Mouse (Mus musculus) retina, postnatal 7 days (tissue): ENCODE results near the gene Gm45015.
"Not testable (repeated sequence)": the region's sequence is repeated elsewhere in the genome, so short reads cannot be mapped to it uniquely, and the experiment has no call there.

Source experiments
- DNase-seq: peaks from one replicate; pipeline ENCODE4 v3.0.0-alpha.2; 2012; ENCODE audit warnings: low read depth, low spot score

Gene Gm45015

DNA sequence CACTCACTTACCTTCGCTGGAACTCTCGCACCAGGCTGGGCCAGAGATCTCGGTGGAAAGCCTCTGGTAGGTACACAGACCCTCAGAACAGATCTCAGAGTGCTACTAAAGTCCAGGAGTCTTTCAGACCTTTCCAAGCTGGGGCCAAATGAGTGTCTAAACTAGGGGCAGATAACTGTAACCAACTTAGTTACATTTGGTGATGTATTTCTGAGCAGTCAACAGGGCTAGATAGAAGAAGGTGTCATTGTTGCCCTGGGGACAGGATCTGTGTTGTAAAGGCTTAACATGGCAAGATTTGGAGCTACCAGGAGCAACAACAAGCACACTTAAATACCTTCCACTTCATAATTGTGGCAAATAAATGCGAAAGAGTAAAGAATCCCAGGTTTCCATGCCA lies at the start of gene Gm45015:
Gene Gm45015 (minus strand): TSS at position 101 of the 400 bp plus-strand sequence.
- no peak for DNase-seq

DNA sequence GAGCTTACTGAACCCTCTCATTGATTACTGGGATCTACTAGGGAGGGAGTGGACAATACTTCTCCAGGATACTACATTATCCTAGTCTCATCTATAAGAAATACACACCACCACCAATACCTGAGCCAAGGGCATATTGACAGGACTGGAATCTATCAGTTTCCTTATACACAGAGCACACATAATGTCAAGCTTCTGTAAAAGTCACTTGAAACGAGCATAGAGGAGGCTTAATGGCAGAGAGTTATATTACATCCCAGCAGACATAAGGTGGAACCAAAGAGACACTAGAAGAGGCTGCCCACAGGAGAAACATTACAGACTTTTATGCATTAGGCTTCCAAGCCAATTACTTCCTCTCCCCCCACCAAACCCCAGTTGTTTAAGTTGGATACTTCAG lies 48.3 kb upstream of the Gm45015 start:
- DNase-seq, result no peak

DNA sequence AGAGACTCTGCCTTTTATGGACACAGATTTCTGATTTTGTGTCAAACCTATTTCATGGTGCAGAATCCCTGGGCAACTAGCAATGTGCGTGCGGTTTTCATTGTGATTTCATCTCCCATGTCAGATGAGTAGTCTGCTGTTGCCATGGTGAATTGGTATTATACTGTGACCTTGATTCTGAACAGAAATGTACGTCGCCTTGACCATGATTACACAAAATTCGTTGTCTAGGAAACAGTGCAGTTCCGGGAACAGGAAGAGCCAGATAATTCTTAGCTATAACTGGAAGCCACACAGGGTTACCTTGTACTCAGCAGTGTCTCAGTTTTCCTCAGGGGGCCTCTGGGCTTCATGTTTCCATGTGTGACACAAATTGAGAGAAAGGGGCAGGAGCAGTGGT lies 47.8 kb upstream of the Gm45015 start:
- no peak for DNase-seq

DNA sequence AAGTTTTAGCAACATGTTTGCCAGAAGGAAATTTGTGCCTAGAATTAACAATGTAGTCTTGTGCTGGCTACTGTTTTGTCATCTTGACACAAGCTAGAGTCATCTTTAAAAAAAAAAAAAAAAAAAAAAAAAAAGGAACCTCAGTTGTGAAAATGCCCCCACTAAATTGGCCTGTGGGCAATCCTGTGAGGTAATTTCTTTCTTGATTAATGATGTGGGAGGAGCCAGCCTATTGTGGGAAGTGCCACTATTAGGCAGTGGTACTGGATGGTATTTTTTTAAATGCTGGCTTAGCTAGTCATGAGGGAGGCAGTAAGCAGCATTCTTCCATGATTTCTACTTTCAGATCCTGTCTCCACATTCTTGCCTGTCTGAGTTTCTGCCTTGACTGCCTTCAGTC lies 26.7 kb upstream of the Gm45015 start:
- DNase-seq, result no peak

DNA sequence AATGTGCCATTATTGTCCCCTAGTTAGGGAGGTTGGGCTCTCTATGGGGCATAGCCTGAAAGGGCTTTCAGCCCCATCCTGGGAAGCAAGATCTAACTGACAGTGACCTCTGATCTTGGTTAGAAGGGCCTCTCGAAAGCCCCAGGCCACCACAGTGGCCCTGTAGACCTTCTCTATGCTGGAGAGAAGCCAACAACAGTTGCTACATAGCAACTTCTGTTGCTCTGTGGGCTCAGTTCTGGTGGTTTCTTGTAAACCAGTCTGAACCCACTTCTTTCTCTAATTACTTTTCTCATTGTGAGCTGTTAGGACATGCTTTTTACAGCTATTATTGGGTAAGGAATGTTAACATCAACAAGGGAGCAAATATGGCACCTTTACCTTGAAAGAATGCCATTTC lies 20.1 kb upstream of the Gm45015 start:
- no peak for DNase-seq

DNA sequence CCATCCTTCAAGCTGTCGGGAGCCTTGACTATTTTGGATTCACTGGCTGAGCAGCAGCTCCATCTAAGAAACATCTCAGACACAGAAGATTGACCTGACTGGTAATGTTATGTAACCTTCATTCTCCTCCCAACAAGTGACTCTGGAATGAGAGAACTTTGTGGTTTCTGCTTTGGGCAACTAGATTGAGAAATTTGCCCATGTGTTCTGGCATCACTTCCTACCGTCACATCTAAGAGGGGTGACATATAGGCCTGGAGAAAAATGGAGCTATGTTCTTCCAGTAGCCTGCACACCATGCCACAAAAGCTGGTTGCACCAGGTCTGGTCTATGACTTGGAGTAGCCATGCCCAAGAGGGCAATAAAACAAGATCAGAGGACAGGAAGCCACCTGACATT lies 19.5 kb upstream of the Gm45015 start:
- DNase-seq, result no peak

DNA sequence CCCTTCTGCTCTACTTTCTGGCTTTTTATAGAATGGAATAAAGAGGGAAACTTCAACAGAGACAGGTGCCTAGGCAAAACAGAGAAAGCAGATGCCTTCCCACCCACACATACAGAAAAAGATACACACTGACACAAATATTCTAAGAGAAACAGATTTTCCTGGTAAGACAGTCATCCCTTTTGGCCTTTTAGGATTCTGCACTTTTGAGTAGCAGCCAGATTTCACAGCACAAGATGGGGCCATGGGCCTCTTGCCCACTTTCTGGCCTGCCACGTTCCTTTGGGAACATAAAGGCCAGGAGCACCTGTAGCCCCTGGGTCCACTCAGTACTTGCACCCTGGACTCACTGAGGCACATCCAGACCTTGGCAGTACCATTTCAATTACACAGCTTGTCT lies 7.7 kb upstream of the Gm45015 start:
- DNase-seq, result no peak

DNA sequence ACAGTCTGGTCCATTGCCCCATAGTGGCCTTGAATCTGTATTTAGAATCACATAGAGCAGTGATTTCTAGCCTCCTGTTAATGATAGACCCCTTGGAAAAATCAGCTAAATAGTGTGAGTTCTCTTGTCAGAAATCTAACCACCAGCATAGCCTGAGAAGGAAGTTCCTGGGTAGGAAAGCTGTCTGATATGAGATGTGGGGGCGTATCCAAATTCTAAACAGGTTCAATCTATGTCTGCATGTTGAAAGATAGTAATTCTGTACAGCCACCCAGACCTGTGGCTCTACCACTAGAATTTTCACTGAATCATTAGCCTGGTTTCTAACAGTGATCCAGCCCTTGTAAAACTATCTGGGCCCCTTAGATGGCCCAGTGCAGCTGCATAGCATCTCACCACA lies 7.2 kb upstream of the Gm45015 start:
- no peak for DNase-seq

DNA sequence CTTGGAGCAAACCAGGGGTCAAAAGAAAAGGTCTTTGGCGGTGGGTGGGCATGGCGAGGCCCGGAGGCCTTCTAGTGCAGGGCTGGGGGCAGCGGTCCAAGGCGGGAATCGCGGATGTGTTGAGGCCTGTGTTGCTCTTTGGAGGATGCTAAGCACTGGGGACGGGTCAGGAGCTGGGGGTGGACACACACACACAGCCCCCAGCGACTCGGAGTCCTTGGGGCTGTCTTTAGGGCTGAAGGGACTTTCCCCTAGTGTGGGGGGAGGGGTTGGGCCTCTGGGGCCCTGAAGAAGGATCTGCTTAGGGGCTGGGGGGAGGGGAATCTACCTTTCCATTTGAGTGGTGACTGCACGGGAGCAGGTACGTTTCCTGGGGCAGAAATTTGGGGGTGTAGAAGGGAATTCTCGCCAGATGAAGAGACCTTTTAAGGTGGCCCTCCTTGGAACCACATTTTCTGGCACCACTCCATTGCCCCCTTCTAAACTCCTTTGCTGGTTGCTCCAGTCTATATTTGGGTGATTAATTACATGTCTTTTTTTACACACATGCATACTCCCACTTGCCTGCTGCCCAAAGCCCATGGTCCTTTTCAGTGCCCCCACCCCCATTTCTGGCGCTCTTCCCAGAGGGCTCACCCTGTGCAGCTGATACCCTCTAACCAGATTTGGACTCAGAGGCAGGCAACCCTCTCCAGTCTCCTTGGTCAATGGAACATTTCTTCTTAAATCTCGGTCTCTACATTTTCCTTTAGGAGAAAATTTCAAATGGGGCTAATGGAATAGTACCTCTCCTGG lies 6.5 kb upstream of the Gm45015 start:
- DNase-seq, result no peak

DNA sequence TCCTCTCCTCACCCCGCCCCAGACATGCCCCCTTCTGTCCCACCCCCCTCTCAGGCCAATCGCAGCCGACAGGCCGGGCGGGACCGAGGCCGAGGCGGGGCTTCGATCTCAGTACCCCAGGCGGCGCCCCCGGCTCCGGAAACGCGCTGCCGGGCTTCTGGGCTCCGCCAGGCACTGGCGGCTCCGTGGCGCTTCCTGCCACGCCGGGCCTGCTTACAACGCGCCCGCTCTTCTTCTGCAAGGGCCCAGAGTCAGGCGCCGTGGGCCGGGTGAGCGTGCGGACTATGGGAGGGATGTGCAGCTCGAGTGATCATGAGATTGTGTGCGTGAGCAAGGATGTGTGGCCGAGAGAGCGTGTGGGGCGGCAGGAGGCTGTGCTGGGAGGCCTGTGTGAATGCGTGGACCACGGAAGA lies 5.8 kb upstream of the Gm45015 start, which contains the start of gene Zfp275:
Gene Zfp275 (plus strand): TSS at position 139 of the 413 bp plus-strand sequence.
- DNase-seq, result no peak

DNA sequence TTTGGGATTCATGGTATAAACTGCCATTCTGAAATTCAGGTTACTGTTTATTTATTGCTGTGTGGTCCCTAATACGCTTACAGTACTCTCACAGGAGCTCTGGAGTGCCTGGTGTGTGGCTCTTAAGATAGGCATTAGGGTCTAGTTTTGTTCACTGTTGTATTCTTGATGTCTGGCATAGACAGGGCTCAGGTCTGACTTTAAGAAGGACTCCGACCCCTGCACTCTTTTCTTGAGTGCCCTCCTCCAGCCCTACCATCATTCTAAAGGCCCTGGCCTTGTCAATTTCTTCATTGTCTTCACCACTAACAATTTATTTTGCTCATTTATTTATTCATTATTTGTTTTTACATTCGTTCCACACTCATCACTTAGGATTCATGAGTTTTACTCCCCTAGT lies 5.4 kb upstream of the Gm45015 start:
- DNase-seq, result no peak

DNA sequence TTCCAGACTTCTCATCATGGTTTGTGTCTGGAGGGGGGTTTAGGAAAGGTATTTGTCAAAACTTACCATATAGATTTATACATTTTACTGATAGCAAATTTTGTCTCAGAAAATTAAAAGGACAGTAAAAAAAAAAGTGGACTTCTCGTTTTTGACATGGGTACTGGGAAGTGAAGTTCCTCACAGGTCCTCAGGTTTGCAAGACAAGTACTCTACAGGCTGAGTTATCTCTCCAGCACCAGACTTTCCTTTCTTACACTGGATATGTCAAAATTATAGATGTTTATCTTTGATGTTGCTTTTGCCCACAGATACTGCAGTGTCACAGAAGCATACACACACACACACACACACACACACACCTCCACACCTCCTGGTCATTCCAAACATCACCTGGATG lies 4.8 kb upstream of the Gm45015 start:
- no peak for DNase-seq

DNA sequence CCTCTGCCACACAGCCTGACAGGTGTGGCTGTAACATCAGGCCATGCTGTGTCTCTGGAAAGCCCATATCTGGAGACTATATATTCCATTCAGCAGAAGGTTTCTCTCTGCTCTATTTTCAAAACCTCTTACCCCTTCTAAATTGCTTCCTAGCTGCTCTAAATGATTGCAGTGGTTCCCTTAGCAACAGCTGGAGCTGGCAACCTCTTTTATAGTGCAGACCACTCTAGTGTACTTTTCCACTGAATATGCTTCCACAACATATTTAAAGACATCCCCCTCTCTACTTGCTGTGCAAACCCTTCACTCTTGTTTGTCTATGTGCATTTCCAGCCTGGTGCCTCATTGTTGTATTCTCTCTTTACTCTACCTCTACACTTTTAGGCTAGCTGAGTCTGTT lies 3.1 kb downstream of the Gm45015 start:
- DNase-seq, result no peak

DNA sequence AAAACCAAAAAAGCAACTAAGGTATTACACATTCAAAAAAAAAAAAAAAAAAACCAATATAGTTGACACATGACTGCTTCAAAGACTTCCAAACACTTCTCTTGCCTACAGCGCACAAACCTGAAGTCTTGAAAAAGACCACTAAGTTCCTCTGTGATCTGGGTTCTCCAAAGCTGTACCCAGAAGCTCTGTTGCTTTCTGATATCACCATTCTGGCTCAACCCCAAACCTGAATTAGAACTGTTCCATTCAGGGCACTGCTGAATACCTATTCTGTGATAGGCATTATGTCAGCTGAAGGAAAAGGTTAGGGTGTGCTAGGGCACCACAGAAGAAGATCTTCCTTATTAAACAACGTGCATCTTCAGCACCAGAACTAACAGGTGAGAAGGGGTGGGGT lies 9.4 kb downstream of the Gm45015 start:
- no peak for DNase-seq

DNA sequence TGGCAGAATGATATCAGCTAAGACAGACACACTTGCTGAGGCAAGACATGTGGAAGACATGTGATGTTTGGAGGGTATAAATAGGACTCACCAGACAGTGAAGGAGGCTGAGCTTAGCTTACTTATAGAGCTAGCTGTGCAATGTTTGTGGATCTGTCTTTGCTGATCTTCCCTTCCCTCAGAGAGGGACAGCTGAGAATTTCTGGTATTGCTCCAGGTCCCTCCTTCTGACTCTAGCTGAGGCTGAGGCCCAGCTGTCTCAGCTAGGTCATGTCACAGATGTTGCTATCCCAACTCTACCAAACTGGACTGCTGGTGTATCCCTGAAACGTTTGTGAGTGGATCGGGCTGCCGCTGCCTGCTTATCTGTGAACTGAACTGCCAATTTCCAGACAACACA lies 15.6 kb downstream of the Gm45015 start:
- DNase-seq, result no peak

DNA sequence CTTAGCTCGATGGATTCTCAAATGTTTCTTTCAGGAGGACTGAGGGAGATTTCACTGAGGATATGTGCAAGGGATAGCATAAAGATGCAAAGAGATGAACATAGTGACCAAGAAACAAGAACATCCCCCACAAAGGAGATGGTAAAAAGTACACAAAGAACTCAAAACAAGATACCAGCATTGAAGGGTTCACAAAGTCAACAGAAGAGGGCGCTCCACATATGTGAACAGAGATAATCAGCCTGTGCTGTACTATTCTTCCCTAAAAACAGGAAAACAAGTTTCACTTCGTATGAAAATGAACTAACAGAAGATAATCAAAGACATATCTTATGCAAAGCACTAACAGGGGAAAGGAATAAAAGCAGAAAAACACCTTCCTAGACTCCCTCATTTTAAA lies 24.1 kb downstream of the Gm45015 start:
- DNase-seq, result peak; percentile 11

DNA sequence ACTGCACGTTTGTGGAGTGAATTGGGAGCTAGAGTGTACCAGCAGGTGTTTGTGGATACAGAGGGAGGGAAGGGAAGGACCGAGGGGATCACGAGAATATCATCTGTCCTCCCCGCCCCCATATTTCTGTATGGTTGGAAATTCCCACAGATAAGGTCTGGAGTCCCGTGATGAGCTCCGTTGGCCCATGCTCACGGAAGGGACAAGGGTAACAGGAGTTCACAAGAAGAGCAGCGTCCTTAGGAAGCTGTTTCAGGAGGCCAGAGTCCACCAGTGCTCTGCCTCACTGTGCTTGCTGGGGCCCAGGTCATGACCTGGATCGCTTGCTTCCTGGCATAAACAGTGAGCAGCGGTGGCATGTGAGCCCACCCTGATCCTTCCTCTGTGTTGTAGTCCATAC lies 40.9 kb downstream of the Gm45015 start:
- not testable (repeated sequence) for DNase-seq

DNA sequence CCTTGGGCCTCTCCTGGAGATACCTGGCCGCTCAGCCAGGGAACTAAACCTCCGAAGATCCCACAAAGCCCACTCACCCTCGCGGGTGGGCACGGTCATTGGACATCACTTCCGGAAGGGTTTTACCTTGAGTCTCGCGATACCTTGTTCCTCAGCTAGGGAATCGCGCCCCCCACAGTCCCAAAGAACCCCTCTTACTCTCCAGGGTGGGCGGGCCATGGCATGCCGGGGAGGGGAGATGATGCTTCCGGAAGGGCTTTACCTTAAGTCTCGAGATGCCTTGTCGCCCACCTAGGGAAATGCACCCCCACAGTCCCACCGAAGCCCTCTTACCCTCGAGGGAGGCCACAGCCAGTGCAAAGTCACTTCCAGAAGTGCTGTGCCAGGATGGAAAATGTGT lies 43.8 kb downstream of the Gm45015 start, which contains the start of the genes Xlr5a and Xlr5c:
Gene Xlr5a (minus strand): TSS at position 101 of the 400 bp plus-strand sequence.
Gene Xlr5c (minus strand): TSS at position 101 of the 400 bp plus-strand sequence.
- DNase-seq, result not testable (repeated sequence)
